Mouse (Mus musculus) forebrain, embryonic 14.5 days (tissue): ENCODE measurements around the gene Ap3b1. TPM values are rescaled to one million over a fixed set of nuclear protein-coding genes. Genes with fewer than 3 reads are reported as not detected.

ENCODE experiments used
- ATAC-seq: fragments of 200-750 bp; cut with Nextera tagmentation; 2 replicates; pipeline ENCODE4 v1.8.0; 2017; ENCODE audit warnings: mild to moderate bottlenecking, moderate library complexity
- DNase-seq: peaks from one replicate; pipeline ENCODE4 v3.0.0-alpha.2; 2015; ENCODE audit warnings: low spot score
- H3K27ac ChIP-seq: fragments of 300-500 bp; sonication (generic); 2 replicates; pipeline ENCODE4 v1.5.1; 2014; ENCODE audit warnings: low read depth, mild to moderate bottlenecking, control low read depth, low read length, moderate library complexity
- H3K27me3 ChIP-seq: fragments of 300-500 bp; sonication (generic); replicated peaks from 2 replicates; pipeline ENCODE4 v1.6.1; 2014; ENCODE audit warnings: low read length, control low read depth, mixed read lengths; ENCODE audit not compliant: control insufficient read depth, insufficient read depth
- H3K36me3 ChIP-seq: fragments of 300-500 bp; sonication (generic); 2 replicates; pipeline ENCODE4 v1.6.1; 2014; ENCODE audit warnings: low read length, control low read depth; ENCODE audit not compliant: control insufficient read depth, insufficient read depth
- H3K4me1 ChIP-seq: fragments of 300-500 bp; sonication (generic); 2 replicates; pipeline ENCODE4 v1.6.1; 2014; ENCODE audit warnings: antibody characterized with exemption, low read length, control low read depth; ENCODE audit not compliant: control insufficient read depth, insufficient read depth
- H3K4me2 ChIP-seq: fragments of 300-500 bp; sonication (generic); 2 replicates; pipeline ENCODE4 v1.6.1; 2014; ENCODE audit warnings: mild to moderate bottlenecking, control low read depth, low read length
- H3K4me3 ChIP-seq: fragments of 300-500 bp; sonication (generic); 2 replicates; pipeline ENCODE4 v1.5.1; 2014; ENCODE audit warnings: low read depth, low read length, control low read depth
- H3K9ac ChIP-seq: fragments of 300-500 bp; sonication (generic); 2 replicates; pipeline ENCODE4 v1.6.1; 2014; ENCODE audit warnings: mild to moderate bottlenecking, low read length, control low read depth, moderate library complexity
- H3K9me3 ChIP-seq: fragments of 300-500 bp; sonication (generic); replicated peaks from 2 replicates; pipeline ENCODE4 v1.6.1; 2016; ENCODE audit warnings: low read length, control low read depth, mixed read lengths; ENCODE audit not compliant: control insufficient read depth
- WGBS: fragments of 180-500 bp; shearing (Covaris S2); extraction: QIAGEN DNeasy Blood & Tissue Kit; methylation state at CpG from one replicate; pipeline ENCODE4 v1.1.7; 2014; 5-methylcytosine and 5-hydroxymethylcytosine counted together
- polyA plus RNA-seq: library from polyadenylated mRNA; unstranded; fragments of >200 nt; fragmentation: Nextera tagmentation; extraction: Ambion mirVana; gene quantifications from 2 replicates; pipeline ENCODE4 v1.2.1, GENCODE M21; 2014

The Ap3b1 gene
- polyA plus RNA-seq, 1 experiment from 2014 or later: 24.2 TPM

DNA sequence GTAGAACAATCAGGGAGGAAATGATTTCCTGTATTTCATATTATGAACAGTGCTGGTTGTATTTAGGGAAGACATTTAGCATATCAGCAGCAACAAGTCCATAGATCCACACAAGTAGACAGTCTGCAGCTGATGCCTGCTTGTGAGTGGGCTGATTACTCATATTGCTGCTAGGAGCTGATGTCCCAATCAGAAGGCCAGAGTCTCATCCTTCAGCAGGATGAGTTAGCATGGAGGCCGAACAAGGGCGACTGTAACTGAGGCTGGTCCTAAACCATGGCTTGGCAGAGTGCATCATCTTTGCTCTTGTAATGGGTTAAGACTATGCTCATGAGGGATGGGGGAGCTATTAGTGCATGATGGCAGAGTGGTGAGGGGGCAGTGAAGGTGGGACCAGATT, 9.1 kb downstream of the Ap3b1 start:
- H3K27me3 ChIP-seq: no peaks in the 10 kb centered on the region
- no peak overlapping the region for H3K9ac ChIP-seq
- 95% methylated on average over 2 of the region's 2 CpGs for WGBS
- DNase-seq (no peak), ATAC-seq (no peak)
- H3K4me2 ChIP-seq: no peak overlapping the region
- H3K27ac ChIP-seq: no peak overlapping the region
- H3K4me1 ChIP-seq: no peaks in the 10 kb centered on the region
- H3K4me3 ChIP-seq: no peak overlapping the region
- H3K9me3 ChIP-seq: no peaks in the 10 kb centered on the region
- H3K36me3 ChIP-seq: no peaks in the 10 kb centered on the region

DNA sequence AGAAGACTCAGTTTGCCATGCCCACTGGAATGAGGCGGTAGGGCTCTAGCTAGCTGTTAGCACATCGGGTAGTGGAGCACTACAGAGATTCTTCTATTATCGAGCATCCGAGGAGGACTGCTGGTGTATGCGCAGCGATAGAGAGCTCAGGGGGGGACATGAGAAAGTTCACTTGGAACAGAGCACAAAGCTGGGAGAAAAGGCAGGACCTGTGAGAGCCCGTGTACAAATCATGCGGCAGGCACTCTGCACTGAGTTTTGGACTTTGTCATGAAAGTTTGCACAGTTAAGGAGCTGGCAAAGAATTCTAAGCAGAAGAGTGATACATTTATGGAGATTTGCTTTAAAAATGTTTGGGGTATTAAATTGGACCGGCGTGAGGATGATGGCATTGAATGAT, 11.8 kb downstream of the Ap3b1 start:
- Histone ChIP-seq H3K27ac (no peak overlapping the region), H3K4me2 (no peak overlapping the region), H3K9ac (no peak overlapping the region), H3K9me3 (no peaks in the 10 kb centered on the region), H3K4me1 (peaks cover 2% of the 10 kb centered on the region), H3K27me3 (no peaks in the 10 kb centered on the region), H3K36me3 (no peaks in the 10 kb centered on the region), H3K4me3 (no peak overlapping the region)
- ATAC-seq (no peak), DNase-seq (no peak)
- WGBS: 93% methylated on average over 10 of the region's 10 CpGs

DNA sequence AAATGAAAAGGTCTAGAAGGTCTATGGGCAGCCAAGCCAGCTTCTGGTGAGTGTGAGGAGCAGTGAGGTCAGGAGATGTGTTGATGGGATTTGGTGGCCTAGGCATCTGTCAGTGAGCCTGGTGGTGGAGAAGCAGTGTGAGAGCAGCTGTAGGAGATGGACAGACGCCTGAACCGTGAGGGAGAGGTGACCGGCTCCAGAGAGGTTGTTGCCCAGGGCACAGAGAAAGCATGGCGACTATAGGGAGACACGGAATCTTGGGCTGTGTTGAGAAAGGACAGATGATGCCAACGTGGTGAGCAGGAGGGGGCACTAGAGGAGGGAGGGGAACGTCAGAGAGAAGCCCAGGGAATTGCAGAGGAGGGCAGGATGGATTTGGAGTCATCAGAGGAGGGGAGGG, 13.3 kb downstream of the Ap3b1 start:
- no peak overlapping the region for H3K4me3 ChIP-seq
- H3K36me3 ChIP-seq: no peaks in the 10 kb centered on the region
- no peak overlapping the region for H3K4me2 ChIP-seq
- H3K9me3 ChIP-seq: no peaks in the 10 kb centered on the region
- DNase-seq: no peak
- peaks cover 7% of the 10 kb centered on the region for H3K4me1 ChIP-seq
- no peak overlapping the region for H3K27ac ChIP-seq
- no peak overlapping the region for H3K9ac ChIP-seq
- H3K27me3 ChIP-seq: no peaks in the 10 kb centered on the region
- WGBS: 76% methylated on average over 7 of the region's 7 CpGs
- no peak for ATAC-seq

GRCm38 (mm10) chr13:94374131-94374530, 15.4 kb downstream of the Ap3b1 start:
- Histone ChIP-seq H3K27me3 (no peaks in the 10 kb centered on the region), H3K36me3 (no peaks in the 10 kb centered on the region), H3K4me1 (peaks cover 10% of the 10 kb centered on the region), H3K9ac (no peak overlapping the region), H3K27ac (no peak overlapping the region), H3K4me3 (no peak overlapping the region), H3K4me2 (no peak overlapping the region), H3K9me3 (no peaks in the 10 kb centered on the region)
- no peak for ATAC-seq
- 93% methylated on average over 3 of the region's 3 CpGs for WGBS
- DNase-seq: no peak

DNA sequence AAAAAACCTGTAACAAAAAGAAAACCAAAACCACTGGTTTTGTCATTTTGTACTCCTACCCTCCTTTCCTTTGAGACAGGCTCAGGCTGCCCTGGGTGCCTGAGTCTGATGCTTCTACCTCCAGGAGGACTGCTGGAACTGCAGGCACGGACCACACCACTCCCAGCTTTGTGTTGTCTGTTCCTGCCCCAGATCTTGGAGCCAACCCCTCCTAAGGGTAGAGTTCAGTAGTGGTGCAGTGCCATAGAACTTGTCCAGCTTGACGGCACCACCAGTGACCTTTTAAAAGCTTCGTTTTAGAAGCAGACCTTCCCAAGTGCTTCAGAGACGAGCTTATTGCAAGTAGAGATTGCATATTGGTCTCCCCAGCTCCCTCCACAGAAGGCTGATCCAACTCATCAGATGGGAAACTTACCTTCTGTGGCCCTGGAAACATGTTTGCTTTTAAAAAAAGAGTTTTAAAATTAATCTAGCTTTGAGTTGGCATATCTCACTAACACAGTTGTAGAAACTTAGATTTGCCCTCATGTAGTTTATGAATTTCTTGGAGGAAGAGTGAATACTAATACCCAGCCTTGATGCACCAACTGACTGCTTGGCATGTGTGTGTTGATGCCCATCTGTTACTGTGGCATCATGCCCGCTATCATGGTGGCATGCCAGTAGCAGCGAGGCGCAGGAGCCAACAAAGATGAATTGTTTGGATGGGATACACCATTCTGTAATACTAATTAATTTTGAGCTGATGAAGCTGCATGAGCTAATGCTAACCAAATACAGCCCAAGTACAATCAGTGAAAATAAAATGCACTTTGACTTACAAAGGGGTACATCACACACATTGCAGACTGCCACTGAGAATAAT, 17.0 kb downstream of the Ap3b1 start:
- Histone ChIP-seq H3K4me2 (0 out of 2 replicates have a peak overlapping the region, but pooled peaks have one; percentile 2), H3K27ac (peak overlapping the region; percentile 76), H3K4me1 (peaks cover 10% of the 10 kb centered on the region), H3K36me3 (no peaks in the 10 kb centered on the region), H3K9ac (no peak overlapping the region), H3K9me3 (no peaks in the 10 kb centered on the region), H3K27me3 (no peaks in the 10 kb centered on the region), H3K4me3 (no peak overlapping the region)
- peak; percentile 91 for DNase-seq
- ATAC-seq: peak; percentile 91
- 44% methylated on average over 7 of the region's 7 CpGs for WGBS

DNA sequence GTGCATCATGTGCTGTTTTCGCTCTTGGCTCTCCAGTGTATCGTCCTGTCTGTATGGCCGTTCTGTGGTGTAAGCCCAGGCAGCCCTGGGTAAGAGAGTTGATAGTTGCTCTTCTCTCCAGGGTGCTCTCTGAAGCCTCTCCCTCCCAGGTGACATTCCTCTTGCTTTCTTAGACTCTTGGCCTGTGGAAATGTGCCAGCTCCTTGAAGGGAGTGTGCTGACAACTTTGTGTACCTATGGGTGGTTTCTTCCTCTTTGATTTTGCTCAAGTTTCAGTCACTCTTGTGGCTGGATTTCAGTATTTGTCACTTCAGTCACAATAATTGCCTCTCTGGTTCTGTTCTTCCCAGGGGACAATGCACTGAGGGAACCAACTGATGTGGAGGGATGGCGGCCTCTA, 20.2 kb downstream of the Ap3b1 start:
- no peak overlapping the region for H3K9ac ChIP-seq

GRCm38 (mm10) chr13:94381427-94381826, 22.7 kb downstream of the Ap3b1 start:
- WGBS: 84% methylated on average over 4 of the region's 4 CpGs
- no peaks in the 10 kb centered on the region for H3K9me3 ChIP-seq
- H3K4me2 ChIP-seq: no peak overlapping the region
- no peak overlapping the region for H3K4me3 ChIP-seq
- peaks cover 5% of the 10 kb centered on the region for H3K4me1 ChIP-seq
- no peak for ATAC-seq
- H3K27ac ChIP-seq: no peak overlapping the region
- H3K36me3 ChIP-seq: no peaks in the 10 kb centered on the region
- no peaks in the 10 kb centered on the region for H3K27me3 ChIP-seq
- no peak overlapping the region for H3K9ac ChIP-seq
- no peak for DNase-seq

More for the DNA sequence above, 20.2 kb downstream of the Ap3b1 start:
- DNase-seq (no peak), ATAC-seq (no peak)
- Histone ChIP-seq H3K9me3 (no peaks in the 10 kb centered on the region), H3K36me3 (no peaks in the 10 kb centered on the region), H3K4me1 (peaks cover 10% of the 10 kb centered on the region), H3K4me2 (no peak overlapping the region), H3K27ac (no peak overlapping the region), H3K27me3 (no peaks in the 10 kb centered on the region), H3K4me3 (no peak overlapping the region)
- 88% methylated on average over 4 of the region's 4 CpGs for WGBS

DNA sequence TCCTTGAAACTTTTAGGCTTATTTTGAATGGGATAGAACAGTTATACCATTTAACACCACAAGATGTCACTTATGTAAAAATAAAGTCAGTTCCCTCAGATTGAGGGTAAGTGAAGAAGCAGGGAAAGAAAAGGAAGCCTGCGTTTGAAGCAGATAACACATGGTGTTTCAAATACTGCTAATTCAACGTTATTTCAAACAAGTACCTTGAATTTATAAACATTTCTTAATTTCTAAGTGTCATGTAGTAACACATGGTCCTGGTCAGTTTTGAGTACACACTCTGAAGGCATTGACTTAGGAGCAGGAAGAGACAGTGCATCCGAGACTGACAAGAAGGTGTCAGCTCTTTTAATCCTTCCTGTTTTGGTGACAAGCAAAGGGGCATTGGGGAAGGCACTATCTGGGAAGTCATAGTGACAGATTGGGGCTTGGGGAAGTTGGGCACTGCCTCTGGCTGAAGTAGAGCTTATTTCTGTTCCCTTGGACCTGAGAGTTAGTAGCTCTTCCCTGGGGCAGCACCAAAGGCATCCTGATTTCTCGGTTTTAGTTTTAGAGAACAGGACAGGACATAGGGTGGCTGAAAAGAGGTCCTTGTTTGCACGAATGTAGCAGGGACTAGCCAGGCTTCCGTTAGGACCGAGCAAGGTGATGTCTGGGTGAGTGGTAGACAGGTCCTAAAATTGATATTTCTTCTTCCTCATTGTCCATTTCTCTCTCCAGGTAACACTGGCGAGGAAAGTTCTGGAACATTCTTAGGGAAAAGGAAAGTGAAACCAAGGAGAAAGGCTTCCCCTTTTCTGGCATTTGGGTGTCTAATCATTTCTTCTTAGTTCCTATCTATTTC, 23.3 kb downstream of the Ap3b1 start:
- H3K4me2 ChIP-seq: no peak overlapping the region
- WGBS: 75% methylated on average over 8 of the region's 8 CpGs
- no peaks in the 10 kb centered on the region for H3K27me3 ChIP-seq
- ATAC-seq: peak; percentile 58; the same call in 1 of the 2 replicates
- H3K36me3 ChIP-seq: no peaks in the 10 kb centered on the region
- peak; percentile 72 for DNase-seq
- H3K4me1 ChIP-seq: peaks cover 3% of the 10 kb centered on the region; the same call in 1 of the 2 replicates
- H3K9me3 ChIP-seq: no peaks in the 10 kb centered on the region
- no peak overlapping the region for H3K4me3 ChIP-seq
- no peak overlapping the region for H3K27ac ChIP-seq
- no peak overlapping the region for H3K9ac ChIP-seq
